Mouse (Mus musculus) adrenal gland, postnatal 36 days (tissue): ENCODE data around the gene Zdhhc15. TPM values are rescaled to one million over a fixed set of nuclear protein-coding genes. Genes with fewer than 3 reads are reported as not detected.

Source experiments
- total RNA-seq, 2 experiments: library from RNA; stranded (reverse); gene quantifications; 2 replicates each; pipeline ENCODE4 v1.2.3; 2021

Zdhhc15 gene
- total RNA-seq, 2 experiments from 2014 or later: 1.7 to 2.1 TPM

Other genes with a start within 250 kb of the Zdhhc15 start
- gene Uprt, start 188.2 kb downstream of the Zdhhc15 start, total RNA-seq: 10 to 100 TPM; 14.7 to 18.4 TPM
- gene Magee2, start 186.2 kb upstream of the Zdhhc15 start, total RNA-seq: under 1 TPM; 0.10 to 0.20 TPM